Mouse (Mus musculus): ENCODE data around the gene Aadat. TPM values are rescaled to one million over a fixed set of nuclear protein-coding genes. Genes with fewer than 3 reads are reported as not detected.
"Not testable (repeated sequence)": the region's sequence is repeated elsewhere in the genome, so short reads cannot be mapped to it uniquely, and the experiment has no call there.

Gene Aadat
- not detected for total RNA-seq (2021)
- long read RNA-seq, experiment 1: 0 reads
- long read RNA-seq, experiment 2: 0 reads

DNA sequence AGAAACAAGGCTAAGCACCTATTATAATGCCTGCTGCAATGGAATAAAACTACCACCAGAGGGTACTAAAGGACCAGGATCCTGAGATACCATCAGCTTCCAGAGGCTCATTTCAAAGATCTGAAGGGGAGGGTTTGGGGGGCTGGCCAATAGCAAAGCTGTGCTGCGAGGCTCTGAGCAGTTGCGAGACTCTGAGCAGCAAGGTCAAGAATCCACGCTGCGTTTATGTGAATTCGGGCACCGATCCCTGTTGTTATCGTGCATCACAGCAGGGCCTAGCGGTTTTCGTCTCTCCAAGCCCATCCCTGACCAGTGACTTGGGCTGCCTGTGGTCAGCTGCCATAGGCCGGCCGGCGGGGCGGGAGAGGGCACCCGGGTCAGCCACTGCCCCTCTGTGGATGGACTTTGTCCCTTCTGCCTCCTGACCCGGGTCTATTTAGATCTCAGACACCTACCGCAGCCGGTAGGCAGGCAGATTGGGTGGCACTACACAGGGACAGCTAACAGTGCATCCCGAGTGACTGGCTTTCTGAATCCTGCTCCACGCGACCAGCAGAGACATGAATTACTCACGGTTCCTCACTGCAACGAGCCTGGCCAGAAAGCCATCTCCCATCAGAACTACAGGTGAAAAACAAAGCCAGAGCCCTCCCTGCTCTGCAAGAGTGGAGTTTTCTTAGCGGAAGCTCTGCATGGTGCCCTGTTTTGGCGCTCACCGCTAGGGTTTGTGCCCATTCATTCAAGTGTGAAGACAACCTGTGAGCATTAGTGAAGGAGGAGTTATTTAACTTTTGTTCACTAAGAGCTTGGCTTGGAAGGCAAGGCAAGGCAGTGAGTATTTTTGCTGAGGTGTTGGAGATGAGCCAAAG is at the start of gene Aadat:
Gene Aadat, plus strand, starts transcription at position 280 of the 869 bp plus-strand sequence.
- intact Hi-C loops (cut with DNase I): loop anchor here (5.0 to 10.0 kb wide), 2 partner anchors 129 to 361 kb away; partner anchors contain the start of gene Mfap3l
- DNase-seq: peak; percentile 21 to 36

DNA sequence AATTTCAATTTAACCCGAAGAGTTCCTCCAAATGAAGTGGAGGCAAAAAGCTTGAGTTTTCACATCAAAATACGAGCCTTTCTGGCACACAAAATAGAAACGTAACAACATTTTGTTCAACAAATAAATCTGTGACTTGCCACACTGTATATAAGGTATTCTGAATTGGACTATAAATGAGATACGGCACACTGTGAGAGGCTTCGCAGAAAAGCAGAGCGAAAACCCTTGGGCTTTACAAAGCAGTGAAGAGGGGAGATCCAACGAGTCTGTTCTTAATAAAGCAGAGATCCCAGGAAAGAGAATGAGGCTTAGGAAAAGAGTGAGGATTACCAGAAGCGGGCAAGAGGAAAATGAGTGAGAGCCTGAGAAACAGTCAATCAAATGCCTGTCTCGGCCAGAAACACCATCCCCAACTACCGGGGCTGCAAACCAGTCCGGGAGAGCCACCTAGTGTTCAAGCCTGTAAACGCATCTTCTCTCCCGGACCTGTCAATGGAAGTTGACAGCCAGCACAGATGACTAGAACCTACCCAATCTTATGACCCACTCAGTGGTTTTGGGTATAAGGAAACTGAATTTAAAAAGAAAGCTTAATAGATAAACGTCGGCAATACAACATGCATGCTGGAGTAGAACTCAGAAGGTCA is 38.9 kb upstream of the Aadat start:
- intact Hi-C loops (cut with DNase I): loop anchor here (5.0 kb wide), 1 partner anchor 1900 kb away; no protein-coding TSS in a partner anchor
- peak; percentile 16 to 34 for DNase-seq

DNA sequence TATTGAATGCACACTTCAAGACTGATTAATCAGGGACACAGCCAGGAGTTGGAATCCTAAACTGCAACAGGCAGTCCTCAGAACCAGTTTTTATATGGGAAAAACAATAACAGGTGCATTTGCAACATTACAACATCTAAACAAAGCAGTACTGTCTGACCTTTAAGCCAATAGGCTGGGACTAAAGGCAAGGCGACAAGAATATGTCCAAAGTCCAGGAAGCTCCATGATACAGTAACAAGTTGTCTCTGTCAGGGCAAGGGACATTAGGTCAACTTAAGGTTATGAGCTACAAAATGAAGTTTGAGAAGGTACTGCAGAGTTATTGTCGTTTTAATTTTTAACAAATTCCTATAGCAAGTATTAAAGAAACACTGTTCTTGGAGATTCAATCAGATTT is 15.6 kb upstream of the Aadat start:
- no peak for DNase-seq
- intact Hi-C loops (cut with DNase I): no loop called here

DNA sequence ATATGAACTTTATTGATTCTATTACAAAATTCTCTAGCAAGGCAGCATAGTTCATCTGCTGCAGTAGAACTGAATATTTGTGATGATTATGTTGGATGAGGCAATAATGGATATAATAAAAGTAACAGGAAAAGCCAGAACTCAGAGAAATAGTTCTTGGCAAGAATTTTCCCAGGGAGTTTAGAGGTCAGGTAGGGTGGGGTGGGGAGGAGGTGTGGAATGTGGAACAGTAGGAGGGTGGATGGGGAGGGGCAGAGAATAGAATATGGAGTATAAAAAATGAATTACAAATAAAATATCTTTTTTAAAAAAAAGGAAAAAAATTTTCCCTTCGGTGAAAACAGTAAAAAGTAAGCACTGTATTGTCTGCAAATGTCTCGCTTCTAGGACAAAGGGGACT is 13.9 kb upstream of the Aadat start:
- no peak for DNase-seq
- intact Hi-C loops (cut with DNase I): no loop called here

DNA sequence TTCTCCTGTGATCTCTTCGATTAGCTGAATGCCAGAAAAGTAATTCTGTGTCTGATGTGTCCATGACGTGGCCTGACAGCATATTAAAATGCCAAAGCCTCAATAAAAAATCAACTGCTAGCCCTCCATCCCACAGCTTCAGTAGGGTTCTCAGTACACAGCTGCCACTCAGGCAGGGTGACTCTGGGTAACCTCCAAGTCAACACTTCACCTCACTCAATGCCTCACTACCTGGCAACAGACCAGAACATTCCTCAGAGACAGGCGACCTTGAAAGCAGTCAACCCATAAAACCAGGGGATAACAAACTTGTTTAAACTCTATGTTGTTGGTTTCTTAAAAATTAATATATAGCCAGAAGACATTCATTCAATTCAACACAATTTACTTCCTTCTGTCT is 13.3 kb upstream of the Aadat start:
- DNase-seq: no peak

DNA sequence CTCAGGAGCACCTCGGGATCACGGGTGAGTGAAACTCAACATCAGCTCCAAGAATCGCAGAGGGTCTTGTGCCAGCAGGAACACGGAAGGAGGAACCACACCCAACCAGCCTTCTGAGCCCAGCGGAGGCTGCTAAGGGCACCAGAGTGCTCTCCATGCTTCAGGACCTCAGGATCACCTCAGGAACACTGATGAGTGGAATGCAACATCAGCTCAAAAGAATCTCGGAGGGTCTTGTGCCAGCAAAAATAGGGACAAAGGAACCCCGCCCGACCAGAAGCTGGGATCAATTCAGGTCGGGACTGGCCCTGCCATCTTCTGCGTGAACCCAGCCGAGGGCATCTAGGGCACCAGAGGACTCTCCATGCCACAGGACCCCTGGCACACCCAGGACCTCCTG is 11.1 kb upstream of the Aadat start:
- DNase-seq: no peak
- intact Hi-C loops (cut with DNase I): no loop called here

More for the DNA sequence above, 13.3 kb upstream of the Aadat start:
- intact Hi-C loops (cut with DNase I): no loop called here

DNA sequence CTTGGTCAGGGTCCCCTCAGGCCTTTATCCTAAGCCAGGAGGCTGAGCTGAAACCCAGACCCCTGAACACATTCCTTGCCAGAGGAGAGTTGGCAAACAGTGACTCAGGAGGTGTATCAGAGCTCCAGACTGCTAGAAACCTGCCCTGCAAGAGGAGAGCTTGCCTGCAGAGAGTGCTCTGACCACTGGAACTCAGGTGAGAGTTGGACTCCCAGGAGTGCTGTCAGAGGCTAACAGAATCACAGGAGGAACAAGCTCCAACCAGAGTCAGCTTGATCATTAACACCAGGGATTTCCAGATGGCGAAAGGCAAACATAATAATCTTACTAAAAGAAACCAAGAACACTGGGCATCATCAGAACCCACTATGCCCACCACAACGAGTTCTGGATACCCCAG is 10.7 kb upstream of the Aadat start:
- DNase-seq; intact Hi-C loops (cut with DNase I): not testable (repeated sequence)

DNA sequence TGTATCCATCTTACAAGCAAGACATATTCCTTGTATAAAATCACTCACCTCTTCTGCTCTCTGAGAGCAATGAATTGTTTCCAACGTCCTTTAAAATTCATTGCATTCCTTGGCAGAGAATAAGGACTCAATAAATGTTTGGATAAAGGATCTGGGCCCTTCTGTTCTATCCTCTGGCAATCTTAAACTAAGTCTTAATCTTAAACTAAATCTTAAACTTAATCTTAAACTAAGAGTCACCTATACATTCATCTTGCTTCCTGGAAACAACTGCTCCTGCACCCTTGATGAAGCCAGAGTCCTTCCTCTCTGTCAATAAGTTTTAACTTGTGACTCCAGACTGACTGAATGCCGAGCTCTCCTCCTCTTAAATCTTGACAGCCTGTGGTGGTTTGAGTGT is 2.6 kb upstream of the Aadat start, which contains the start of gene Gm10283:
Gene Gm10283, minus strand, starts transcription at position 101 of the 400 bp plus-strand sequence.
- intact Hi-C loops (cut with DNase I): loop anchor here (10.0 kb wide), 1 partner anchor 132 kb away; the partner anchor contains the start of gene Mfap3l
- no peak for DNase-seq

DNA sequence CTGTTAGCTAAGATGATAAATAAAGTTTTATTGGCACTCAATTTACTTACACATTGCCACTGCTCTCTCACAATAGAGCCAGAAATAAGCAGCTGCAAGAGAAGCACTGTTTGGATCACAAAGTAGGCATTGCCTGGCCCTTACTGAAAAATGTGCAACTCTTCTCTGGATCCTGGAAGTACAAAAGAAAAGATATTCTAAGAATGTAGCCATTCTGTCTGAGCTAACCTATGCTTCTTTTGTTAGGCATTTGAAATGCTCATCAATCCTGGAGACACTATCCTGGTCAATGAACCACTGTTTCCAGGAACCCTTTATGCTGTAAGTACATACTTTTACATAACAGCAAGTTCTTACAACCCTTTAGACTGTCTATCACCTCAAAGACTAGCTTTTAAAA is 12.6 kb downstream of the Aadat start:
- intact Hi-C loops (cut with DNase I): no loop called here
- DNase-seq: no peak

DNA sequence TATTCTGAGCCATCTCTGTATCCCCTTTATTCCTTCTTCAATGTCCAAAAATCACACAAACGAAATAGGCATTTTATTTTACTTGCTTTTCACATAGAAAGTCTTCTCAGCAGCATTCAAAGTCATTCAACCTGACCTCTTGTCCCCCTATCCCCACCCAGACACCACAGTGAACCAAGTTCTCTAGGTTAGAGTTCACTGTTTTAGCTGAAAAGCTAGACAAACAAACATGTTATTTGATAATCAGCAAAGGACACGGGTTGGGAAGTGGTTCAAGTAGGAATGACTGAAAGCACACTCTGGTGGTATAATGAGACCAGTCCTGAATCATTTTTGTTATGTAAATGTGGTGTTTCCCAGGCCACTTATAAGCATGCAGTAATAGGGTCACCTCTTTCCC is 29.2 kb downstream of the Aadat start:
- intact Hi-C loops (cut with DNase I): no loop called here
- no peak for DNase-seq

DNA sequence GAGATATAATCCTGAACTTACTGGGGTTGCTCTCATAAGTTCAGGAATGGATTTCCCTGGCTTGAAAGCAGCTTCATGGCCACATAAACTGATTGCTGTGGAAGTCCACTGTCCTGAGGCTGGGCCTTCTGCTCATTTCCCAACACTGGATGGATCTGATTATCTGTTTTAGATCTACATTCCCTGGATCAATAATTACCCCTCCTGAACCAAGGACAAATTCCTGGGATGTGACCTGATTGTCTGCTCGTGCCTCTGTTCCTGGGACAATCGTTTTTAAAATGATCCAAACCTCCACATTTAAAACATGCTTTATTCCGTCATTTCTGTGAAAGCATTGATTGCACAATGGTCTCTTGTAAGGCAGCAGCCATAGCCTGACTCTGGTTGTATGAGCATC is 61.1 kb downstream of the Aadat start:
- no peak for DNase-seq
- intact Hi-C loops (cut with DNase I): no loop called here

DNA sequence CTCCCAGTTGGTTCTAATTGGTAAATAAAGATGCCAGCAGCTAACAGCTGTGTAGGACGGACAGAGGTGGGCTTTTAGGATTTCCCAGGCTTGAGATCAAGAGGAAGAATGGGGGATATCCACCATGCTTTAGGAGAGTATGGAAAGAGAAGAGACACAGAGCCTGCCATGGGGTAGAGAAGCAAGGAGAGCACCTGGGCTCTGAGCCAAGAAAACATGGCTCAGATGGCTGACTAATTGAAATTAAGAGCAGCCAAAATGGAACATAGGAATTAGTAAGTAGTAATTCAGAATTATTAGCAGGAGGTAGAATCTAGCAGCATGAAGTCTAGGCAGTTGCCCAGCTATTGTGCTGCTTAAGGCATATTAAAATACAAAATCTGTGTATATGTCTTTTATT is 71.5 kb downstream of the Aadat start:
- intact Hi-C loops (cut with DNase I): no loop called here
- DNase-seq: no peak

DNA sequence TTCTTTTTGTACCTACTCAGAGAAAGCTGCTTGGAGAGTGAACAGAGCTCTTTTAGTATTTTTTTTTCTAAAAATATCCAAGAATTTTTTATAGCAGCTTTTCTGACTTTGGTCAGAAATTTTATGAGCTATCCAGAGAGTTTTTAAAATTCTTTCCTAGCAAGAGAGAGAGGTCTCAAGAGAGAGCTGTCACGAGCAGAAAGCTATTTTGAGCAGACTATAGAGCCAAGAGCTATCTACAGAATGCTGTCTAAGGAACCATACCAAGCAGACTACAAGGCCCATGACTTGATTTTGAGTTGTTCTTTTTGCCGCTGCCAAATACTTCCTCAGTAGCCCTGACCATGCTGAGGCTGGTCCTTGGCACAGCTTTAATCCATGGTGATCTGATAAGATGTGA is 77.6 kb downstream of the Aadat start:
- intact Hi-C loops (cut with DNase I): no loop called here
- DNase-seq: no peak

DNA sequence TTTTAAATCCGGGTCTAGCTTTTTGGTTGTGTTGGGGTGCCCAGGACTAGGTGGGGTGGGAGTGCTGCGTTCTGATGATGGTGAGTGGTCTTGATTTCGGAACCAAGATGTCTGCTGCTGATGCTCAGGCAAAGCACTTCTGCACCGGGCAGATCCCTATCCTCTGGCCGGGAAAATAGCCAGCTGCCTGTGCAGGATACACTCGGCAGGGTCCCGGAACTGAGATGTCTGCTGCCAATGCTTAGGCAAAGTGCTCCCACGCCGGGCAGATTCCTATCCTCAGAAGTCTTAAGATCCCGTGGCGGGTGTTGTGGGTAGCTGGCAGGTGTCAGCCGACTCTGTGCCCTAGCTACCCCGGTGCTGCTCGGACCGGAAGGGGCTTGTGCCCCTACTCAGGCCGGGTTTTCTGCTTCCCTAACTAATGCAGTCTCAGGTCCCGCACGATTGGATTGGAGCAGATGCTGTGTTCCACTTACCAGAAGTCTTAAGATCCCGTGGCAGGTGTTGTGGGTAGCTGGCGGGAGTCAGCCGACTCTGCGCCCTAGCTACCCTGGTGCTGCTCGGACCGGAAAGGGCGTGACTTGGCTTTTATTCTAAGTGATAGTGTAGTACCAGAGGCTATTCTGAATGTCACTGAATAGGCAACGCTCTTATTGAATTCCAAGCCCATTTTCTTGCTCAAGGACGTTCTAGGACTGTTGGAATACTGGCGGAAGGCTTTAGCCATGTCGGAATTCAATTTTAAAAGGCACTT is 85.8 kb downstream of the Aadat start:
- intact Hi-C loops (cut with DNase I); DNase-seq: not testable (repeated sequence)

DNA sequence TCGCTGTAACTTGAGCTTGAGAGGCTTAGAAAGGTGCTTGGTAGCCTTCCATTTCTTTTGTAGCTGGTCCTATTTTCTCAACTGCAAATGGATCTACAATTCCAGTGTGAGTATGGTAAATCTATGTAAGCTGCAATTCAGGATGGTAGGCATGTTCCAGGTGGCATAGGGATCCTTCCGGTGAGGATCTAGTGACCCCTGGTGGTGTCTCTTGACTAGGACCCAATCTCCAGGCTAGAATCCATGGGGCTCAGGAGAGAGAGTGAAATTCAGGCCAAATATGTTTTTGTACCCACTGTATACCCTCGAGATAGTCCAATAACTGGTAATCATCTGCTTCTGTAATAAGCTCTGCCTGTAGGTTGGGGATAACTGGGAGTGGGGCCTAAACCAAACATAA is 89.0 kb downstream of the Aadat start:
- intact Hi-C loops (cut with DNase I): no loop called here
- DNase-seq: no peak

Other genes starting within 250 kb of the Aadat start
- not detected for gene Gm10283, start 2.7 kb upstream of the Aadat start, total RNA-seq (2021)
- gene Mfap3l, start 126.9 kb downstream of the Aadat start, total RNA-seq (2021): 1 to 10 TPM; 3.6 to 3.7 TPM